In genomic region chr11:76170207-76170606, GRCm38 (mm10) we compare ENCODE assay signal across 17 mouse cellular contexts. TPM values are rescaled to one million over a fixed set of nuclear protein-coding genes. Genes with fewer than 3 reads are reported as not detected.
A peak's percentile ranks its signal among the peaks of the same experiment; 100 is the strongest.
DNase-seq lines count a peak whose midpoint lies in the region; TF ChIP-seq lines count a peak whose summit lies in the region.
"Had no signal": no experiment of that assay in that cellular context is flagged by ENCODE, and none has a peak within 500 bp of the region (broad histone marks: within the 10 kb centered on the region; RNA-seq: fewer than 3 reads in every experiment).

No protein-coding gene starts in this region.

- no peak for TF ChIP-seq POLR2A in brain, embryonic 14.5 days (IDR thresholded peaks at IDR 0.05; ENCODE audit: borderline replicate concordance, extremely low read depth, insufficient read depth, insufficient read length, poor library complexity, severe bottlenecking)

- DNase-seq in layer of hippocampus, adult 2 months (ENCODE audit: low spot score in 2 of 2), result no peak
- DNase-seq in layer of hippocampus, adult 9-10 months (ENCODE audit: low spot score), result no peak
- peak; percentile 78 for DNase-seq in brain, embryonic 14.5 days (ENCODE audit: low read depth)
- DNase-seq in cerebellum, adult 18-20 months, result peak; percentile 60 to 74
- DNase-seq in cerebellum, postnatal 25 days, result peak; percentile 63 to 69
- DNase-seq in gastrocnemius, postnatal 25 days, result no peak
- no peak for DNase-seq in spleen, postnatal 14 days (ENCODE audit: low spot score in 2 of 2)
- no peak for DNase-seq in liver
- DNase-seq: heart, postnatal 10 days; kidney, adult 2 months; kidney, postnatal 25 days; thymus, postnatal 4 days had no signal

- no peak overlapping the region for H3K4me3 ChIP-seq in layer of hippocampus, adult 2 months
- H3K4me3 ChIP-seq: liver, embryonic 15.5 days; midbrain, embryonic 12.5 days had no signal

- TF ChIP-seq CTCF in layer of hippocampus, adult 2 months (conservative IDR thresholded peaks at IDR 0.05), result no peak
- TF ChIP-seq CTCF in brain, embryonic 14.5 days (IDR thresholded peaks at IDR 0.05; ENCODE audit: borderline replicate concordance, extremely low read depth, insufficient read depth, insufficient read length), result no peak

- H3K27ac ChIP-seq in layer of hippocampus, adult 2 months, result 0 out of 2 replicates have a peak overlapping the region, but pooled peaks have one; percentile 37
- H3K27ac ChIP-seq: liver, embryonic 15.5 days; midbrain, embryonic 12.5 days had no signal

RNA-seq across cellular contexts. Expression of gene Vps53, which starts 9.2 kb away (rescaled TPM):
- total RNA-seq in layer of hippocampus, adult 2 months (2021), result 100 to 1,000 TPM in 1 of 2 experiments, 10 to 100 TPM in 1; 97.1 to 103 TPM
- 49.1 and 55.8 TPM in 2 replicates for polyA plus RNA-seq in brain, embryonic 14.5 days (2012; rRNA removed)
- total RNA-seq in gastrocnemius, postnatal 25 days (2021), result 10 to 100 TPM; 19.9 to 22.6 TPM

RNA-seq across cellular contexts. Expression of gene Fam57a, which starts 9.3 kb away (rescaled TPM):
- 10 to 100 TPM; 17.7 to 20.9 TPM for total RNA-seq in layer of hippocampus, adult 2 months (2021)
- polyA plus RNA-seq in brain, embryonic 14.5 days (2012; rRNA removed), result 32.1 and 33.4 TPM in 2 replicates
- 1 to 10 TPM; 1.6 to 2.8 TPM for total RNA-seq in gastrocnemius, postnatal 25 days (2021)

RNA-seq across cellular contexts. Expression of gene Dbil5, which starts 47.2 kb away (rescaled TPM):
- 1 to 10 TPM in 1 of 2 experiments, under 1 TPM in 1; 0.91 to 1.6 TPM for total RNA-seq in layer of hippocampus, adult 2 months (2021)
- 0.24 and 0.75 TPM in 2 replicates for polyA plus RNA-seq in brain, embryonic 14.5 days (2012; rRNA removed)
- total RNA-seq in gastrocnemius, postnatal 25 days (2021), result under 1 TPM in 1 of 2 experiments, not detected in 1; 0.51 TPM
- total RNA-seq: gastrocnemius, adult 18-20 months; neutrophil, adult 5-6 weeks had no signal
- polyA plus RNA-seq: hindbrain, embryonic 11.5 days; midbrain, embryonic 12.5 days had no signal

RNA-seq across cellular contexts. Expression of gene Gemin4, which starts 47.3 kb away (rescaled TPM):
- 1 to 10 TPM; 4.9 to 5.6 TPM for total RNA-seq in layer of hippocampus, adult 2 months (2021)
- polyA plus RNA-seq in brain, embryonic 14.5 days (2012; rRNA removed), result 12.0 and 12.5 TPM in 2 replicates
- total RNA-seq in gastrocnemius, postnatal 25 days (2021), result 1 to 10 TPM; 1.4 to 1.5 TPM

Comparison
In these comparisons a context has a peak if more than half of its experiments do, and no peak if none do; other contexts are left out.
1. DNase-seq: peak in brain, embryonic 14.5 days (single experiment), cerebellum, adult 18-20 months (2 of 2) and cerebellum, postnatal 25 days (2 of 2); none in layer of hippocampus, adult 2 months (0 of 2), layer of hippocampus, adult 9-10 months (single experiment), gastrocnemius, postnatal 25 days (single experiment), spleen, postnatal 14 days (0 of 2) and liver (single experiment).
2. RNA of gene Vps53, which starts 9.2 kb away (total RNA-seq): 97.1 to 103 TPM in layer of hippocampus, adult 2 months; 19.9 to 22.6 TPM in gastrocnemius, postnatal 25 days; every median in the first group is over 4 times any median in the second.
3. RNA of gene Fam57a, which starts 9.3 kb away (total RNA-seq): 17.7 to 20.9 TPM in layer of hippocampus, adult 2 months; 1.6 to 2.8 TPM in gastrocnemius, postnatal 25 days; every median in the first group is over 4 times any median in the second.